Mouse (Mus musculus) kidney, embryonic 16.5 days (tissue): ENCODE data around the gene 1110008L16Rik. TPM values are rescaled to one million over a fixed set of nuclear protein-coding genes. Genes with fewer than 3 reads are reported as not detected.

ENCODE experiments used
- ATAC-seq: fragments of 200-750 bp; cut with Nextera tagmentation; 2 replicates; pipeline ENCODE4 v1.8.0; 2017; ENCODE audit warnings: moderate TSS enrichment; ENCODE audit not compliant: low FRiP score, low TSS enrichment
- H3K27ac ChIP-seq: fragments of 300-500 bp; sonication (generic); 2 replicates; pipeline ENCODE4 v1.5.1; 2014; ENCODE audit warnings: low read length
- H3K27me3 ChIP-seq: fragments of 300-500 bp; sonication (generic); 2 replicates; pipeline ENCODE4 v1.6.1; 2014; ENCODE audit warnings: low read length, control low read depth, mixed read lengths; ENCODE audit not compliant: insufficient read depth
- H3K36me3 ChIP-seq: fragments of 300-500 bp; sonication (generic); 2 replicates; pipeline ENCODE4 v1.6.1; 2014; ENCODE audit warnings: low read length, control low read depth, mixed read lengths; ENCODE audit not compliant: insufficient read depth
- H3K4me1 ChIP-seq: fragments of 300-500 bp; sonication (generic); 2 replicates; pipeline ENCODE4 v1.6.1; 2014; ENCODE audit warnings: low read length, control low read depth, mixed read lengths; ENCODE audit not compliant: insufficient read depth
- H3K4me2 ChIP-seq: fragments of 300-500 bp; sonication (generic); replicated peaks from 2 replicates; pipeline ENCODE4 v1.6.1; 2014; ENCODE audit warnings: low read depth, low read length
- H3K4me3 ChIP-seq: fragments of 300-500 bp; sonication (generic); 2 replicates; pipeline ENCODE4 v1.5.1; 2014; ENCODE audit warnings: mild to moderate bottlenecking, low read length
- H3K9ac ChIP-seq: fragments of 300-500 bp; sonication (generic); replicated peaks from 2 replicates; pipeline ENCODE4 v1.6.1; 2014; ENCODE audit warnings: low read length
- H3K9me3 ChIP-seq: fragments of 300-500 bp; sonication (generic); 2 replicates; pipeline ENCODE4 v1.6.1; 2016; ENCODE audit warnings: low read length, control low read depth
- WGBS: fragments of 180-500 bp; shearing (Covaris S2); extraction: QIAGEN DNeasy Blood & Tissue Kit; methylation state at CpG from one replicate; pipeline ENCODE4 v1.1.7; 2014; 5-methylcytosine and 5-hydroxymethylcytosine counted together
- polyA plus RNA-seq: library from polyadenylated mRNA; unstranded; fragments of >200 nt; fragmentation: Nextera tagmentation; extraction: Ambion mirVana; gene quantifications from 2 replicates; pipeline ENCODE4 v1.2.1, GENCODE M21; 2015

1110008L16Rik gene
- polyA plus RNA-seq, 1 experiment from 2014 or later: 15.5 TPM

DNA sequence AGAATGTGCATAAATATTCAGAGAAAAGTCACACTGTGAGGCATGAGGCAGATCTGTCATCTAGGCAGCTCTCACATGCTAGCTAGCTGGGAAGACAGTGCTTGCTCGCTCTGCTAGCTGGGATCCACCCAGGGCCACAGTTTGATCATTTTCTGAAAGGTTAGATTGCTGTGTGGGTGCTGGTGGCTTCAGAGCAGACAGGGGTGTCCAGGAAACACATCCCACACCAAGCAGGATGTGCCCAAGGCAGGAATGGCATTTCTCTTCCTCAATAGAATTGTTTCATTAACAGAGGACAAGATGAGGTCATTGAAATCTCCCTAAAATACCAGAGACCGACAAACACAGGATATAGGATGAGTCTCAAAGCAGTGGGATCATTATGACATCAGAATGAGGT lies 65.7 kb downstream of the 1110008L16Rik start:
- no peak overlapping the region for H3K9ac ChIP-seq
- H3K9me3 ChIP-seq: no peaks in the 10 kb centered on the region
- no peaks in the 10 kb centered on the region for H3K36me3 ChIP-seq
- H3K27me3 ChIP-seq: no peaks in the 10 kb centered on the region
- H3K4me3 ChIP-seq: no peak overlapping the region
- 68% methylated on average over 2 of the region's 2 CpGs for whole genome bisulfite sequencing
- ATAC-seq: no peak
- no peak overlapping the region for H3K27ac ChIP-seq
- H3K4me1 ChIP-seq: no peaks in the 10 kb centered on the region
- no peak overlapping the region for H3K4me2 ChIP-seq

DNA sequence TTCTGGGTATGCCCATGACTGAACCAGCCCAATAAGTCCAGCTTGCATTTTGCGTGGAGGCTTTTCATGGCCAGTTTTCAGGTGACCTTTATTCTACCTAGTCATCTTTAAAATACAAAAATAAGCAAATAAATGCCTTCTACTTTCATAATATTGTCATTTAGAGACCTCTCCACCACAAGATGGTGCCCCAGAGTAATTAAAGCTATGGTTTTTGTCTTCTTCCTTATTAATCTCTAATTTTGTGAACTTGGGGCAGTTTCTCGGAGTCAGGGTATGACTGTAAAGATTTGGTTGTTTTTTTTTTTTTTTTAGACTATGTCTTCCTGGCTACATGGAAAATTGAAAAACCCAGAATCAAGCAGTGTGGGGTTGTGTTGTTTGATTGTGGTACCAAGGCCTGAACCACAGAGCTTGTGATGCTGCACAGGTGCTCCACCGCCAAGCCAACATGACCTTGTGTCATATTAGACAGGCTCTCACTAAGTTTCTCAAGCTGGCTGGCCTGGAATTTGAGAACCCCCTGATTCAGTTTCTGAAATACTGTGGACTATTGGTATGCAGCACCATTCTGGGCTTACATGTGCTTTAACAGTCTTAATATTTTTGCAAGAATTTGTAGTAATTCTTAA lies 73.2 kb downstream of the 1110008L16Rik start:
- H3K9me3 ChIP-seq: no peaks in the 10 kb centered on the region

DNA sequence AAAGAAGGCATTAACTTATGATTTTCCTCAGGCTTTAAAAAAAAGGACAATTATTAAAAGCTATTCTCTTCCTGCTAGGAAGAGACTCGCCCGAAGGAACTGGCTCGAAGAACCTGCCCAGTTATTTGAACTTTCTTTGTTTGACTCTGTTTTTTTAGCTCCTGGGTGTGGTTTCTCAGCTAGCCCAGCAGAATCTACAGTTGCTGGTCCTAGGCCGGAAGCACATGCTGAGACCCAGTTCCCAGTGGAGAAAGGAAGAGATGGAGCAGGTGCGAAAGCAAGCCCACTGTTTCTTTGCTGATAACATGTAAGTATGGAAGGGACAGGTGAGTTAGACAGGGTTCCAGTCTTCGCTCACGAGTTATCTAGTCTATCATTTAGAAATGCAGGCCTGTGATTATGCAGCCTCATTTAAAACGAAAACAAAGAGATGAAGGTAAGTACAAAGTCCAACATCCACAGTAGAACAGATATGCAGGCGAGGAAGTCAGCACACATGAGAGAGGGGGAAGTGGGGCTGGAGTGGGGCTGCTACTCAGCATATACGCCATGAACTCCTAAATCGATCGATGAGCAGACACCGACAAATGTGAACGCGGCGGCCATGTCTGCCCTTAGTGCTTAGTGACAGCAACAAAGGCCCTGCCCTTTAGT lies 77.7 kb downstream of the 1110008L16Rik start:
- Histone ChIP-seq H3K9me3 (no peaks in the 10 kb centered on the region), H3K4me3 (no peak overlapping the region), H3K4me2 (no peak overlapping the region), H3K27ac (no peak overlapping the region), H3K4me1 (no peaks in the 10 kb centered on the region), H3K27me3 (no peaks in the 10 kb centered on the region), H3K36me3 (peaks cover 4% of the 10 kb centered on the region; the same call in 1 of the 2 replicates), H3K9ac (no peak overlapping the region)
- ATAC-seq: no peak
- 85% methylated on average over 16 of the region's 16 CpGs for WGBS

More for the DNA sequence above, 73.2 kb downstream of the 1110008L16Rik start:
- H3K4me3 ChIP-seq: no peak overlapping the region
- H3K4me1 ChIP-seq: no peaks in the 10 kb centered on the region
- H3K27ac ChIP-seq: no peak overlapping the region
- H3K4me2 ChIP-seq: no peak overlapping the region
- no peaks in the 10 kb centered on the region; the same call in 1 of the 2 replicates for H3K36me3 ChIP-seq
- ATAC-seq: no peak
- no peak overlapping the region for H3K9ac ChIP-seq
- WGBS: 82% methylated on average over 3 of the region's 3 CpGs
- no peaks in the 10 kb centered on the region for H3K27me3 ChIP-seq

DNA sequence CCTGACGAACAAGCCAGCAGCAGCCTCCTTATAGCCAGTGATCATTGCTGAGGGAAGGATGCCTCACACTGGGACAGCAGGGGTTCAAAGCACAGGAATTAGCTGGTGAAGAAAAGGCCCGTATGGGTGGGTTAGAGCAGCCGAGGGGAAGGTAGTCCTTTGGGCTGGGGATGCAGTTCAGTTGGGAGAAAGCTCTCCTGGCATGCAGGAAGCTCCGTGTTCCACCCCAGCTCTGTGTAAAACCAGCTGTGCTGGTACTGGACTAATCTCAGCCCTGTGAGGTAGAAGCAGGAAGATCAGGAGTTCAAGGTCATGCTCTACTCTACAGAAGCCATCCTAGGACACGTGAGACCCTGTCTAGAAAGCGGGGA lies 78.2 kb downstream of the 1110008L16Rik start:
- Histone ChIP-seq H3K4me3 (no peak overlapping the region), H3K9ac (no peak overlapping the region), H3K27ac (no peak overlapping the region), H3K36me3 (peaks cover 4% of the 10 kb centered on the region; the same call in 1 of the 2 replicates), H3K4me1 (no peaks in the 10 kb centered on the region), H3K9me3 (no peaks in the 10 kb centered on the region), H3K4me2 (no peak overlapping the region), H3K27me3 (no peaks in the 10 kb centered on the region)
- ATAC-seq: no peak
- 73% methylated on average over 6 of the region's 6 CpGs for WGBS

DNA sequence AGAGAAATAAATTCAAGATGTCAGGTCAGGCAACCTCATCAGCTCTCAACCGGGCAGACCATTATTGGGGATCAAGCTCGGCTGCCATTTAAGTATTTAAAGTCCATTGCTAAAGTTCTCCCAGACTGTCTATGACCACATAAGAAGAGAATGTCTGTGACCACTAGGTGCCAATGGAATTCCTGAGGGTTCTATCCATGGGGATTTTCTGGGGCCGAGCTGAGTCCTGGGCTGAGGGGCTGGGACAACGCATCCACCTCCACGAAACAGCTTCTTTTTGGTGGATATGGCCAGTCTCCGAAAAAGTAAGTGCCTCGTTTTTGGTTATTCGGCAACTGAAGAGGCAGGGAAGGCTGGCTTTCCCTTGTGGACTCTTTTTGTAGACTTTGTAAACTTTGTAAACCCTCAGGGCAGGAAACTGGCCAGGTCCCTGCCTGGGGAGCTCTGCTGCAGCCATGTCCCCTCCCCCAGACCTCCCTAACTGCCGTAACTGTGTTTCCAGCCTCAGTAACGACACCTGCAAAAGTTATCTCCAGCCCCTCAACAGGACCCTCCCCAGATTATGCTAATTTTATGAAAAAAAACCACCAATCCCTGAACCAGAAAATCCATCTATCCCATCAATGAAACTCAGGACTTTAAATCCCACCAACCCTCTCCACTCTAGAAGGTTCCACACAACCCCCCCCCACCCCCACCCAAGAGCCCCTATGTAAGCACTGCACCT lies 84.8 kb downstream of the 1110008L16Rik start, which contains the start of gene Psma6:
Psma6 (plus strand) TSS at position 200 of the 727 bp plus-strand sequence.
- no peak within 1 kb of the TSS for H3K27ac ChIP-seq
- no peak for ATAC-seq
- H3K9me3 ChIP-seq: no peaks in the 10 kb centered on the region
- WGBS: 70% methylated on average over 10 of the region's 10 CpGs
- 0 out of 2 replicates have a peak, but pooled peaks cover 5% of the 10 kb centered on the region for H3K4me1 ChIP-seq
- H3K9ac ChIP-seq: no peak within 1 kb of the TSS
- no peak within 1 kb of the TSS for H3K4me3 ChIP-seq
- no peak within 1 kb of the TSS for H3K4me2 ChIP-seq
- H3K27me3 ChIP-seq: no peaks in the 10 kb centered on the region
- 0 out of 2 replicates have a peak, but pooled peaks cover 4% of the 10 kb centered on the region for H3K36me3 ChIP-seq

DNA sequence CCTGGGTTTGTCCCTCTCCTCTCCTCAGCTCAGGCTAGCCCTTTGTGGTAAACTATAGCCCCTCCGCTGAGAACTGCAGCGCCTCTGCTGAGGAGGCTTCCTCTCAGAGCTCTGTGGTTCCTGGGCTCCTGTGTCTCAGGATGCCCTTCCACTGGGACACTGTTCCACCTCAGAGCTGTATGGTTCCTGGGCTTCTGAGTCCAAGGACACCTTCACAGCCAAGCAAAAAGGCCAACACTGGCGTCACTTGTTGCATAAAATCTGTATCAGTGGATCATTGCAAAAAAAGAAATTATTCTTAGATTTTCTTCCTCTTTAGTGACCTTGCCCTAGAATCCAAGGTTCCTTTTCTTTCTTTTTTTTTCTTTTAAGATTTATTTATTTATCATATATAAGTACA lies 85.4 kb downstream of the 1110008L16Rik start:
- H3K4me3 ChIP-seq: no peak overlapping the region
- no peak overlapping the region for H3K9ac ChIP-seq
- 87% methylated on average over 3 of the region's 3 CpGs for WGBS

DNA sequence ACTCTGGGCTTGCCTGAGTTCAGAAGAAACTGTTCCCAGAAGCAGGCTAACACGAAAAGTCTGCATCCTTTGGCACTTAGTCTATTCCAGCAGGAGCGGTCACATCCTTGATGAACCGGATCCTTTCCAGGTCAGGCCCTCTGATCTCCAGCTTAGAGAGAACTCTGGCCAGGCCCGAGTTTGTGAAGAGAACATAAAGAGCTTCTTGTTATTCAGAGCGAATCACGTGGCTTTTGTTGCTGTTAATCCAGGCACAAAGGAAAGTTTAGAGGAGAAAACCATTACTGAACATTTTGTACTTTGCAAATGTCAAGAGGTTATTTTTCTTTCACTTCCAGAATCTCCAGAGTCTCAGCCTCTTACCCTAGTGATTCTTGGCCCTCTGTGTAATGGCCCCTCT lies 86.6 kb downstream of the 1110008L16Rik start:
- no peak overlapping the region for H3K27ac ChIP-seq

More for the DNA sequence above, 85.4 kb downstream of the 1110008L16Rik start:
- Histone ChIP-seq H3K27ac (no peak overlapping the region), H3K4me1 (0 out of 2 replicates have a peak, but pooled peaks cover 5% of the 10 kb centered on the region), H3K4me2 (no peak overlapping the region), H3K36me3 (0 out of 2 replicates have a peak, but pooled peaks cover 2% of the 10 kb centered on the region), H3K27me3 (no peaks in the 10 kb centered on the region), H3K9me3 (no peaks in the 10 kb centered on the region)
- no peak for ATAC-seq

DNA sequence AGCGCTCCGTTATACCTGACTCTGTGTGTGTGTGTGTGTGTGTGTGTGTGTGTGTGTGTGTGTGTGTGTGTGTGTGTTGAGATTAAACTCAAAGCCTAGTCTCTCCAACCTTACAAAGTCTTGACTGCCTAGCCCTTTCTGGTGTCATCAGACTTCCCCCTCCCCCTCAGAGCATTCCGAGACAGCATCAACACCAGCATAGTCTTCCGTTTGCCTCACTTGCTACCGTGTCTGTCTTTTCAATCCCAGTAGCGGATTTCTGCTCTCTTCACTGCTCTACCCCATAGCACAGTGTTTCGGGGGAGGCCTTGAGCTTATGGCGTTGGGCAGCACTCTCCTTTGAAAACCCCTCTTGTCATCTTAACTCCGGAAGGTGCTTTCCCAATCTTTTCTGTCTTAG lies 87.1 kb downstream of the 1110008L16Rik start:
- 76% methylated on average over 9 of the region's 9 CpGs for WGBS
- no peaks in the 10 kb centered on the region for H3K9me3 ChIP-seq
- no peaks in the 10 kb centered on the region for H3K36me3 ChIP-seq
- H3K27ac ChIP-seq: no peak overlapping the region
- 0 out of 2 replicates have a peak, but pooled peaks cover 5% of the 10 kb centered on the region for H3K4me1 ChIP-seq
- H3K4me2 ChIP-seq: no peak overlapping the region
- H3K4me3 ChIP-seq: no peak overlapping the region
- H3K9ac ChIP-seq: no peak overlapping the region
- ATAC-seq: no peak
- no peaks in the 10 kb centered on the region for H3K27me3 ChIP-seq

More for the DNA sequence above, 86.6 kb downstream of the 1110008L16Rik start:
- no peaks in the 10 kb centered on the region for H3K36me3 ChIP-seq
- no peak for ATAC-seq
- H3K9me3 ChIP-seq: no peaks in the 10 kb centered on the region
- H3K4me3 ChIP-seq: no peak overlapping the region
- no peaks in the 10 kb centered on the region for H3K27me3 ChIP-seq
- H3K9ac ChIP-seq: no peak overlapping the region
- no peak overlapping the region for H3K4me2 ChIP-seq
- 59% methylated on average over 6 of the region's 6 CpGs for WGBS
- H3K4me1 ChIP-seq: 0 out of 2 replicates have a peak, but pooled peaks cover 5% of the 10 kb centered on the region

DNA sequence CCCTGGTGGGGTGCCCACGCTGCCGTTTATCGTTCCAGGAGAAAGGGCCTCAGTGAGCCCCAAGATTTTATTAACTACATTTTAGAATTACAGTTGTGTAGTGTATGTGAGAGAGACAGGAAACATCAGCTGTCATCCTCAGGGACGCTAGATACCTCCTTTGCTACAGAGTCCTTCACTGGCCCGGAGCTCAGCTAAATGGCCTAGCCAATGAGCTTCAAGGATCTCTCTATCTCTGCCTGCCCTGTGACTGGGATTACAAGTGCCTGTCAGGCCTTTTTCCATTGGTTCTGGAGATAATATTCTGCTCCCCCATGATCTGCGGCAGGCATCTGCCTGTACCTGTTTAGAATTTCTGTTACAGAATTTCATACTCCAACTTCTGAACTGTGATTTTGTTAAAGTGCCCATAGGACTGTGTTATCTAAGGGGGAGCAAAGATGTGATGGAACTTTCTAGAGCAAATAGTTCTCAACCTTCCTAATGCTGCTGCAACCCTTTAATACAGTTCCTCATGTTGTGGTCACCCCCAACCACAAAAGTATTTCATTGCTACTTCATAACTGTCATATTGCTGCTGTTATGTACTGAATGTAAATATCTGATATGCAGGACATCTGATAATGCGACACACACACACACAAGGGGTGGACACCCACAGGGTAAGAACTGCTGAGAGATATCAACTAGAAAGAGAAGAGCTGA lies 87.9 kb downstream of the 1110008L16Rik start:
- 70% methylated on average over 7 of the region's 7 CpGs for WGBS
- H3K4me1 ChIP-seq: 0 out of 2 replicates have a peak, but pooled peaks cover 5% of the 10 kb centered on the region
- no peaks in the 10 kb centered on the region for H3K36me3 ChIP-seq
- no peak; the same call in 1 of the 2 replicates for ATAC-seq
- H3K9ac ChIP-seq: no peak overlapping the region
- H3K27me3 ChIP-seq: no peaks in the 10 kb centered on the region
- peak overlapping the region; percentile 54; the same call in 1 of the 2 replicates for H3K27ac ChIP-seq
- no peak overlapping the region for H3K4me3 ChIP-seq
- H3K9me3 ChIP-seq: no peaks in the 10 kb centered on the region
- no peak overlapping the region for H3K4me2 ChIP-seq
